Mouse (Mus musculus): ENCODE measurements around the gene Bcam. TPM values are rescaled to one million over a fixed set of nuclear protein-coding genes. Genes with fewer than 3 reads are reported as not detected.

Gene Bcam
- total RNA-seq, 2 experiments from 2014 or later, result 8.7 to 11.4 TPM

Other genes starting within 250 kb of the Bcam start
- 100 to 1,000 TPM; 103 to 112 TPM for gene Ppp1r37, start 207.9 kb downstream of the Bcam start, total RNA-seq (2021)
- 1 to 10 TPM in 1 of 2 experiments, under 1 TPM in 1; 0.30 to 1.0 TPM for gene Zfp296, start 193.7 kb downstream of the Bcam start, total RNA-seq (2021)
- gene Gemin7, start 193.4 kb downstream of the Bcam start, total RNA-seq (2021), result 10 to 100 TPM; 38.0 to 40.7 TPM
- gene Clasrp, start 166.5 kb downstream of the Bcam start, total RNA-seq (2021), result 10 to 100 TPM; 70.6 to 94.5 TPM
- 10 to 100 TPM in 1 of 2 experiments, 1 to 10 TPM in 1; 9.4 to 10.4 TPM for gene Relb, start 141.6 kb downstream of the Bcam start, total RNA-seq (2021)
- gene Clptm1, start 106.0 kb downstream of the Bcam start, total RNA-seq (2021), result 100 to 1,000 TPM; 148 TPM
- gene Apoc2, start 93.1 kb downstream of the Bcam start, total RNA-seq (2021), result not detected
- gene Gm44805, start 89.6 kb downstream of the Bcam start, total RNA-seq (2021), result not detected
- not detected for gene Apoc4, start 89.5 kb downstream of the Bcam start, total RNA-seq (2021)
- gene Apoc1, start 78.4 kb downstream of the Bcam start, total RNA-seq (2021), result 1 to 10 TPM; 4.8 to 7.5 TPM
- gene Apoe, start 71.8 kb downstream of the Bcam start, total RNA-seq (2021), result 1,000 to 10,000 TPM; 2,615 to 2,768 TPM
- gene Tomm40, start 55.6 kb downstream of the Bcam start, total RNA-seq (2021), result 100 to 1,000 TPM; 109 TPM
- gene Nectin2, start 20.5 kb downstream of the Bcam start, total RNA-seq (2021), result 1 to 10 TPM; 7.9 to 9.1 TPM
- not detected for gene Cblc, start 25.8 kb upstream of the Bcam start, total RNA-seq (2021)
- gene Bcl3, start 51.8 kb upstream of the Bcam start, total RNA-seq (2021), result under 1 TPM; 0.49 to 0.61 TPM
- 1 to 10 TPM; 1.8 to 2.9 TPM for gene Gm19345, start 81.0 kb upstream of the Bcam start, total RNA-seq (2021)
- gene Ceacam16, start 90.3 kb upstream of the Bcam start, total RNA-seq (2021), result not detected
- not detected for gene Ceacam19, start 116.9 kb upstream of the Bcam start, total RNA-seq (2021)
- gene Pvr, start 150.1 kb upstream of the Bcam start, total RNA-seq (2021), result 10 to 100 TPM; 10.2 to 15.9 TPM
- gene Igsf23, start 179.7 kb upstream of the Bcam start, total RNA-seq (2021), result not detected
- not detected for gene Ceacam20, start 194.4 kb upstream of the Bcam start, total RNA-seq (2021)
- not detected for gene Nlrp9b, start 220.4 kb upstream of the Bcam start, total RNA-seq (2021)

Measured in layer of hippocampus, postnatal 25 days (tissue).